Mouse (Mus musculus): ENCODE results near the gene Ppp1r12a. TPM values are rescaled to one million over a fixed set of nuclear protein-coding genes. Genes with fewer than 3 reads are reported as not detected.

Gene Ppp1r12a
- polyA plus RNA-seq, 1 experiment: 18.5 TPM

DNA sequence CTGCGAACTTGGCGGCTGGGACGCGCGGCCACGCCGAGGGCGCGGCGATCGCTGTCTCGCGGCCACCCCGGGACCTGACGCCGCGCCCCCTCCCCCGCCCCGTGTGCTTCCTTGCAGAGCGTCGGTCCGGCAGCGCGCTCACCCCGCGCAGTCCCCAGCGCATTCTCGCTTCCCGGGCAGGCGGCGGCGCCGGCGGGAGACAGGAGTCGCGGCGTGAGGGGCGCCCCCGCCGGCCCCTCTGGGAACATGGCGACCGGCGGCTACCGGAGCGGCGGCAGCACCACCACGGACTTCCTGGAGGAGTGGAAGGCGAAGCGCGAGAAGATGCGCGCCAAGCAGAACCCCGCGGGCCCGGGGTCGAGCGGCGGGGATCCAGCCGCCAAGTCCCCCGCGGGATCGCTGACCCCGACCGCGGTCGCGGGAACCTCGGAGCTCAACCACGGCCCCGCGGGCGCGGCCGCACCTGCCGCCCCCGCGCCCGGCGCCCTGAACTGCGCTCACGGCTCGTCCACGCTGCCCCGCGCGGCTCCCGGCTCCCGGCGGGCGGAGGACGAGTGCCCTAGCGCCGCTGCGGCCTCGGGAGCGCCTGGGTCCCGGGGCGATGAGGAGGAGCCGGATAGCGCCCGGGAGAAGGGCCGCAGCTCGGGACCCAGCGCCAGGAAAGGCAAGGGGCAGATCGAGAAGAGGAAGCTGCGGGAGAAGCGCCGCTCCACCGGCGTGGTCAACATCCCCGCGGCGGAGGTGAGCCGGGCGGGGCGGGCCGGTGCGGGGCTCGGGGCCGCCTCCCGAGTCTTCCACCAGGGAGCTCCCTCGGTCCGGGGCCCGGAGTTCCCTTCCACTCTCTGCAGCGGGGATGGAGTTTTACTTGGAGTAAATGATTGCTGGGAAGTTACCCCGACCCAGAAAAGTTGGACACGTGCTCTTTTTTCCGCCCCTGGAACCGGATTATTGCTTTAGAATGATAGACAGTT lies 170.9 kb downstream of the Ppp1r12a start:
- TF ChIP-seq E2F4 (IDR thresholded peaks at IDR 0.05; ENCODE audit: insufficient read depth) (no peak), POLR2A (IDR thresholded peaks at IDR 0.05; ENCODE audit: insufficient read length, low read depth) (no peak), MYOG (IDR thresholded peaks at IDR 0.05; ENCODE audit: control insufficient read depth in 1 of 3, insufficient read depth in 1 of 3, insufficient read length in 2 of 3, low read depth in 2 of 3) (peak in 1 of 3 experiments; percentile 3), MYOD1 (IDR thresholded peaks at IDR 0.05; ENCODE audit: control insufficient read depth in 1 of 3, insufficient read length in 2 of 3, low read depth in 2 of 3) (no peak), TCF12 (IDR thresholded peaks at IDR 0.05; ENCODE audit: insufficient read depth, poor library complexity, severe bottlenecking) (no peak), CEBPB (IDR thresholded peaks at IDR 0.05; ENCODE audit: insufficient read depth, poor library complexity, severe bottlenecking) (no peak), SRF (IDR thresholded peaks at IDR 0.05; ENCODE audit: control insufficient read depth, insufficient read length, low read depth) (no peak), POLR2AphosphoS2 (IDR thresholded peaks at IDR 0.05; ENCODE audit: insufficient read length, low read depth) (no peak)
- Histone ChIP-seq H3K4me2 (ENCODE audit: low read depth) (peak overlapping the region; percentile 71), H3K27me3 (ENCODE audit: control insufficient read depth, insufficient read depth, insufficient read length) (no peaks in the 10 kb centered on the region), H3K4me3 (peak overlapping the region; percentile 22), H3K36me3 (ENCODE audit: control insufficient read depth, insufficient read depth) (no peaks in the 10 kb centered on the region), H3ac (ENCODE audit: control insufficient read depth, insufficient read length) (peak overlapping the region; percentile 47), H3K79me2 (ENCODE audit: control insufficient read depth, insufficient read depth) (no peaks in the 10 kb centered on the region)

GRCm38 (mm10) chr10:108333642-108334041 lies 171.6 kb downstream of the Ppp1r12a start:
- Histone ChIP-seq H3K4me3 (peak overlapping the region; percentile 22), H3K79me2 (ENCODE audit: control insufficient read depth, insufficient read depth) (no peaks in the 10 kb centered on the region), H3ac (ENCODE audit: control insufficient read depth, insufficient read length) (no peak overlapping the region), H3K4me2 (ENCODE audit: low read depth) (peak overlapping the region; percentile 71), H3K27me3 (ENCODE audit: control insufficient read depth, insufficient read depth, insufficient read length) (no peaks in the 10 kb centered on the region), H3K36me3 (ENCODE audit: control insufficient read depth, insufficient read depth) (no peaks in the 10 kb centered on the region)
- TF ChIP-seq TCF12 (IDR thresholded peaks at IDR 0.05; ENCODE audit: insufficient read depth, poor library complexity, severe bottlenecking) (no peak), E2F4 (IDR thresholded peaks at IDR 0.05; ENCODE audit: insufficient read depth) (no peak), SRF (IDR thresholded peaks at IDR 0.05; ENCODE audit: control insufficient read depth, insufficient read length, low read depth) (no peak), POLR2AphosphoS2 (IDR thresholded peaks at IDR 0.05; ENCODE audit: insufficient read length, low read depth) (no peak), MAX (IDR thresholded peaks at IDR 0.05; ENCODE audit: low read depth) (no peak), CEBPB (IDR thresholded peaks at IDR 0.05; ENCODE audit: insufficient read depth, poor library complexity, severe bottlenecking) (no peak), REST (IDR thresholded peaks at IDR 0.05; ENCODE audit: insufficient read depth, insufficient read length) (no peak)

Other genes with a start within 250 kb of the Ppp1r12a start
- 2.9 TPM for gene Pawr, start 169.9 kb downstream of the Ppp1r12a start, polyA plus RNA-seq (2012; fragmentation: generic; extraction: Trizol)

Measured in myocyte (in vitro differentiated cells).